In genomic region chr11:67532728-67533127, GRCm38 (mm10) we compare ENCODE assay signal across 24 mouse cellular contexts.
DNase-seq lines count a peak whose midpoint lies in the region; ATAC-seq and TF ChIP-seq lines count a peak whose summit lies in the region.
"Had no signal": no experiment of that assay in that cellular context is flagged by ENCODE, and none has a peak within 500 bp of the region (broad histone marks: within the 10 kb centered on the region; RNA-seq: fewer than 3 reads in every experiment).

No protein-coding gene starts in this region.

- TF ChIP-seq POLR2A in liver, adult 2 months (IDR thresholded peaks at IDR 0.05; ENCODE audit: extremely low read depth, insufficient read depth, low read length): no peak

- H3K9me3 ChIP-seq in heart, embryonic 10.5 days: no peaks in the 10 kb centered on the region
- no peaks in the 10 kb centered on the region for H3K9me3 ChIP-seq in liver, embryonic 12.5 days (replicated peaks)
- H3K9me3 ChIP-seq: embryonic facial prominence, embryonic 13.5 days; forebrain, embryonic 10.5 days; forebrain, embryonic 15.5 days; hindbrain, embryonic 10.5 days; intestine, embryonic 15.5 days had no signal

- ATAC-seq in liver, embryonic 12.5 days: no peak
- ATAC-seq: activated CD4-positive, CD25-positive, alpha-beta regulatory T cell, adult 4 months; forebrain, embryonic 15.5 days; hindbrain, embryonic 16.5 days; liver, postnatal 0 days had no signal

- 0 out of 2 replicates have a peak overlapping the region, but pooled peaks have one; percentile 29 for H3K27ac ChIP-seq in heart, embryonic 10.5 days
- H3K27ac ChIP-seq in liver, adult 2 months (replicated peaks; ENCODE audit: insufficient read depth, low read depth, low read length): 0 out of 2 replicates have a peak overlapping the region, but pooled peaks have one; percentile 2
- no peak overlapping the region for H3K27ac ChIP-seq in liver, embryonic 12.5 days
- H3K27ac ChIP-seq: embryonic facial prominence, embryonic 13.5 days; forebrain, embryonic 10.5 days; forebrain, embryonic 15.5 days; hindbrain, embryonic 10.5 days; intestine, embryonic 15.5 days had no signal

- H3K4me2 ChIP-seq in liver, embryonic 12.5 days: no peak overlapping the region
- H3K4me2 ChIP-seq: embryonic facial prominence, embryonic 13.5 days; forebrain, embryonic 15.5 days; intestine, embryonic 15.5 days; liver, embryonic 11.5 days had no signal

- H3K36me3 ChIP-seq in heart, embryonic 10.5 days: no peaks in the 10 kb centered on the region
- no peaks in the 10 kb centered on the region for H3K36me3 ChIP-seq in liver, adult 2 months (ENCODE audit: control insufficient read depth, insufficient read depth, low read length)
- H3K36me3 ChIP-seq in liver, embryonic 12.5 days: no peaks in the 10 kb centered on the region
- H3K36me3 ChIP-seq: embryonic facial prominence, embryonic 13.5 days; forebrain, embryonic 10.5 days; forebrain, embryonic 15.5 days; hindbrain, embryonic 10.5 days; intestine, embryonic 15.5 days had no signal

- DNase-seq in heart, embryonic 10.5 days (ENCODE audit: low spot score): no peak
- DNase-seq in heart, postnatal 4 days: no peak
- peak; percentile 71 for DNase-seq in liver, adult 2 months (ENCODE audit: extremely low read depth, low read depth, low spot score)
- peak; percentile 69 for DNase-seq in 3T3-L1 (ENCODE audit: low read depth, low spot score)
- peak; percentile 31 for DNase-seq in lung, postnatal 25 days (ENCODE audit: low spot score)
- DNase-seq in testis, postnatal 10 days (ENCODE audit: low spot score): no peak
- DNase-seq: adrenal gland, adult 2 months; adrenal gland, postnatal 36 days; B cell, adult 2 months; cerebellum, adult 18-20 months; cerebellum, postnatal 10 days; kidney, adult 2 months; liver, postnatal 0 days; midbrain, embryonic 14.5 days; thymus, postnatal 14 days had no signal

- H3K4me3 ChIP-seq in heart, embryonic 10.5 days: no peak overlapping the region
- no peak overlapping the region for H3K4me3 ChIP-seq in liver, adult 2 months (ENCODE audit: insufficient read depth, low read depth, low read length)
- no peak overlapping the region for H3K4me3 ChIP-seq in liver, embryonic 12.5 days
- H3K4me3 ChIP-seq: embryonic facial prominence, embryonic 13.5 days; forebrain, embryonic 10.5 days; forebrain, embryonic 15.5 days; hindbrain, embryonic 10.5 days; intestine, embryonic 15.5 days had no signal

- peaks cover 18% of the 10 kb centered on the region for H3K4me1 ChIP-seq in heart, embryonic 10.5 days
- peaks cover 21% of the 10 kb centered on the region for H3K4me1 ChIP-seq in liver, adult 2 months (ENCODE audit: control insufficient read depth, insufficient read depth, low read length)
- peaks cover 10% of the 10 kb centered on the region for H3K4me1 ChIP-seq in liver, embryonic 12.5 days
- H3K4me1 ChIP-seq: embryonic facial prominence, embryonic 13.5 days; forebrain, embryonic 10.5 days; forebrain, embryonic 15.5 days; hindbrain, embryonic 10.5 days had no signal

- no peaks in the 10 kb centered on the region for H3K27me3 ChIP-seq in heart, embryonic 10.5 days (ENCODE audit: insufficient read depth, poor library complexity, severe bottlenecking)
- H3K27me3 ChIP-seq in liver, adult 2 months (ENCODE audit: control insufficient read depth, insufficient read depth, low read length): no peaks in the 10 kb centered on the region
- no peaks in the 10 kb centered on the region for H3K27me3 ChIP-seq in liver, embryonic 12.5 days (replicated peaks)
- H3K27me3 ChIP-seq: embryonic facial prominence, embryonic 13.5 days; forebrain, embryonic 15.5 days; intestine, embryonic 15.5 days had no signal

- TF ChIP-seq CTCF in liver, adult 2 months (IDR thresholded peaks at IDR 0.05; ENCODE audit: low read depth, low read length): no peak

- H3K9ac ChIP-seq in liver, adult 2 months (ENCODE audit: low read depth, low read length): no peak overlapping the region
- no peak overlapping the region for H3K9ac ChIP-seq in liver, embryonic 12.5 days
- H3K9ac ChIP-seq: embryonic facial prominence, embryonic 13.5 days; forebrain, embryonic 15.5 days; intestine, embryonic 15.5 days; liver, postnatal 0 days had no signal

- 48% methylated on average over 10 of the region's 10 CpGs for WGBS in heart, embryonic 10.5 days
- 81% methylated on average over 10 of the region's 10 CpGs for WGBS in liver, adult 2 months
- 76% methylated on average over 10 of the region's 10 CpGs for WGBS in liver, embryonic 12.5 days (ENCODE audit: insufficient replicate concordance)

- H3K79me2 ChIP-seq in liver, adult 2 months (ENCODE audit: control insufficient read depth, insufficient read depth, low read length): no peaks in the 10 kb centered on the region

Comparison
In these comparisons a context has a peak if more than half of its experiments do, and no peak if none do; other contexts are left out.
1. DNase-seq: peak in liver, adult 2 months (single experiment), 3T3-L1 (single experiment) and lung, postnatal 25 days (single experiment); none in heart, embryonic 10.5 days (single experiment), heart, postnatal 4 days (single experiment) and testis, postnatal 10 days (single experiment).